Mouse (Mus musculus) frontal cortex, postnatal 10 days (tissue): ENCODE measurements around the gene Tcea3.
A peak's percentile ranks its signal among the peaks of the same experiment; 100 is the strongest.

Experiments
- DNase-seq, 2 experiments: peaks; one replicate each; pipeline ENCODE4 v3.0.0; 2022; ENCODE audit warnings: low spot score in 2 of 2, mixed read lengths in 1 of 2

Tcea3 gene

DNA sequence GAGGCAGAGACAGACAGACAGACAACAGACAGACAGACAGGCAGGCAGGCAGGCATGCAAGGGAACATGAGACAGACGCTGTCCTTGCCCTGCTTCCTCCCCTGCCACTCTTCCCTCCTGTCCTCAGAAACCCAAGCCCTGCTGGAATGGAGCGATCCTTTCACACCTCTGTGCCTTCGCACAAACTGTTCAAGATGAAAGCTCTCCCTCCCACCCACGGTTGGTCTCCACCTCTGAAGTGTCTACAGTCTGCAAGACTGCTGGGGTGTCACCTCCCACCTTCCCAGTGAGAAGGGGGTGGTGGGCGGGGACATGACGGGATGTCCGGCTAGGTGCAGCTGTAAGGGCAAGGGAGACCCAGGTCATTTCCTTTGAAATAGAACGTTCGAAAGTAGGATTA is 34.1 kb downstream of the Tcea3 start:
- peak in 1 of 2 experiments; percentile 57 for DNase-seq

DNA sequence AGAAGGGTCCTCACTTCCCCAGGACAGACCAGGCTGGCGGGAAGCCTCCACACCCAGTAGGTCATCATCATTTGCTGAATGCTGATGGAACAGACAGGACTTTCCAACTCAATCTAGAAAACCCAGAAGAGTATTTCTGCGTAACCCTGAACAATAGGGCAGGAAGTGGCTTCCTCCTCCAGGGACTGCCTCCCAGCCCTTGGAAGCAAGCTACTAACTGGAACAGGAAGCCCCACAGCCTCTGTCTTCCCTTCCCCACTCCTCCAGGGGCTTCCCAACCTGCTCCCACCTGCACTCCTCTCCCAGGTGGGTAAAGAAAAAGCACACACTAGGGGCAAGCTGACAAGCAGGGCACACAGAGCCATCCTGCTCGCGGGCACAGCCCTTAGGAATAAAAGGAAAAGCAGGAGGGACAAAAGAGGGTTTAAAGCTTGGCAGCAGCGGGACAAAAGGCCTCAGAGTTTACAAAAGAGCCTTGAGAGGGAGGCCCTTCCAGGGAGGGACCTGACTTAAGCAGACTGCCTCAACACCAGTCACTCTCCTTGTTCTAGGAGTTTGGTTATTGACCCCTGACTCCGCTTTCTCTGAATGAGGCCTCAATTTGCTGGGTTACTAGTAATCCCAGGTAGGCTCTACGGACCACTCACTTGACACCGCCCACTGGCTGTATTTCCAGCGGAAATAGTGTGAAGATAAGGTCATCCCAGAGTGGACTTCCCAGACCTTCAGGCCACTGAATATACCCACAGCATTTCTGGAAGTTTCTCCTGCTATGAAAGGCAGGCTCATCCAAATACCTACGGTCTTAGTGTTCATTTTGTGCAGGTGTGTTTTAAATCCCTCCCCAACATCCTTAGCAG is 35.3 kb downstream of the Tcea3 start:
- DNase-seq = no peak

DNA sequence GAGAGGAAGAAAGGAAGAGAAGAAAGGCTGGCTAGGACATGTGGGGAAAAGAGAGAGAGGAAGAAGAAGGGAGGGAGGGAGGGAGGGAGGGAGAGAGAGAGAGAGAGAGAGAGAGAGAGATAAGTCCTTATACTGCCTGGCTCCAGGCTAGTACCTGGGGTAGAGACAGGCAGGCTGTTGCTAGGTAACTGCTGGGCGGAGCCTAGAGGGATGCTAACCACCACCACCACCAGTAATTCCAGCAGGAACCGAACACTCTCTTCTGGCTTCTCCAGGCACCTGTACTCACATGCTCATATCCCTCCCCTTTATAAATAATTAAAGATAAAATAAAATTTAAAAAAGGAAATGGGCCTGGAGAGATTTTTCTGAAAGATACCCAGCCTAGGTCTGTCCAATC is 36.3 kb downstream of the Tcea3 start:
- DNase-seq = no peak

DNA sequence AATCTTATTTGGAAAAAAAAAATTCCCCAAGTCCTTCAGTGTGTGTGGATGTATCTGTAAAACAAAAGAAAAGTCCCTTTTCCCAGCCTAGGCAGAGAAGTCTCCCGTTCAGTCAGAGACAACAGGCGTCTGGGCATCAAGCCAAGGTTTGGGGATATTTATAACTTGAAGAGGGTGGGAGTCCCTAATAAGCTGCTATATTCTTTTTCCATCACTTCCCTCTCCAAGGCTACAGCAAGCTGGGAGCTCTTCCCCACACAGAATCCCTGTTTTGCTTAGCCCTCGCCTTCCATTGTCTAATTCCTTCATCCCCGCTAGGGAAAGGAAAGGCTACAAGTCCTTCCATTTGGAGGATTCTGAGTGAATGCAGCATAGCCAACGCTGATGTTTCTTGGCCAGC is 36.9 kb downstream of the Tcea3 start, which contains the start of gene Zfp46:
TSS of gene Zfp46 (plus strand) at position 229 of the 400 bp plus-strand sequence.
- DNase-seq = peak; percentile 76 to 81

DNA sequence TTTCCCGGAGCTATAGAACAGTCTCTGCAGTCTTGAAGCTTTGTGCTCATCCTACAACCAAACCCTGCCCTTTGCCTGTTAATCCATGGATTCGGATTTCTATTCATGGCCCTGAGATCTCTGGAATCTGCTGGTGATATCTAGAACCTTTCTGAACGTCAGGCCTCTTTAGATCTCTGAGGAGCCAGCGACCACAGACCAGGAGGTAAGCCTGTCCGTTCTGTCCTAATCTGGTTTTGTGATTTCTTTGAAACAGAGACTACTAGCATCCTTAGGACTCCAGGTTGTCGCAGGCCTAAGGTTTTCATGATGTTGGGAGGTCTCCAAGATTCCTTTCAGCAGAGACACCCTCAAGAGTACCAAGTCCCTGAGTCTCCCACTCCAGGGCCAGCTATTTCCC is 37.4 kb downstream of the Tcea3 start:
- peak in 1 of 2 experiments; percentile 19 for DNase-seq

DNA sequence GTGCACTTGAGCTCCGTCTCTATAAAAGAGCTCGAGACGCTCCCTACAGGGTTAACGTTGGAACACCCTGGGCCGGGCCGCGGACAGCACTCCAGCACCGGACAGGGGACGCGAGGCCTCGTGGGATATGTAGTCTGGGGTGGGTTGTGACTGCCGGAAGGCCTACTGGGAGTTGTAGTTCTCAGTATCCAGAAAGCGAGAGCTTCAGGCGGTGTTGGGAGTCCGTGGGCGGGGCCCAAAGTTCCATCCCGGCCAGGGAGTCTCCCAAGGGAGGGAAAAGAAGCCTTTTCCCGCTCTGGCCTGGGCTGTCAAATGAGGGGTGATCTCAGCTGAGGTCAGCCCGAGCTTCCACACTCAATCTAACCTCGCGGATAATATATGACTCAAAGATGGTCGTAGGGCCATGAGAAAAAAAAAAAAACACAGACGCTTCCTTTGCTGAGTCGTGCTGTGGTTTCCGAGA is 37.9 kb downstream of the Tcea3 start:
- peak; percentile 92 to 95 for DNase-seq

DNA sequence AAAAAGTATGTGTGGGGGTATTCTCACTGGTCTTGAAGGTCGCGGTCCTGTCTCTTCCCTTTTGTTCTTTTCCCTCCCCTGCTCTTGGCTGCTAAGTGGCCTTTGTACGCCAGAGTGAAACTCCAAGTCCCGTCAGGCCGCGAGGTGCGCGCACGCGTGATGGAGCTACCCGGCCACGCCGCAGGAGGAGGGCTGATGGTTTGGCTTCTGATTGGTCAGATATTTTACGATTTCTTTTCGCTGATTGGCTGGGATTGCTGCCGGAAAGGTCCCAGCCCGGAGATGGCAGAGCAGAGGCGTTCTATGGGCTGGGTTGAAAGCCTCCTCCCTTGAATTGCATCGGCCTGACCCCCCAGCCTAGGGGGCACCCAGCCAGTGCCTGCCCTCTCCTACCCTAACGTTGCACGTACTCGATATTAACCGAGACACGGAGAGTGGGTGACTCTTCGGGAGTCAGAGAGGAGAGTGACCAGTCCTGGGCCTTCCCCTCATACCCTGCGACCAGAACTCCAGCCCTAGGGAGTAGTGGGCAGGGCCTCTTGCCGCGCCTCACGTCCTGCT is 38.4 kb downstream of the Tcea3 start:
- DNase-seq = peak; percentile 94 to 95

DNA sequence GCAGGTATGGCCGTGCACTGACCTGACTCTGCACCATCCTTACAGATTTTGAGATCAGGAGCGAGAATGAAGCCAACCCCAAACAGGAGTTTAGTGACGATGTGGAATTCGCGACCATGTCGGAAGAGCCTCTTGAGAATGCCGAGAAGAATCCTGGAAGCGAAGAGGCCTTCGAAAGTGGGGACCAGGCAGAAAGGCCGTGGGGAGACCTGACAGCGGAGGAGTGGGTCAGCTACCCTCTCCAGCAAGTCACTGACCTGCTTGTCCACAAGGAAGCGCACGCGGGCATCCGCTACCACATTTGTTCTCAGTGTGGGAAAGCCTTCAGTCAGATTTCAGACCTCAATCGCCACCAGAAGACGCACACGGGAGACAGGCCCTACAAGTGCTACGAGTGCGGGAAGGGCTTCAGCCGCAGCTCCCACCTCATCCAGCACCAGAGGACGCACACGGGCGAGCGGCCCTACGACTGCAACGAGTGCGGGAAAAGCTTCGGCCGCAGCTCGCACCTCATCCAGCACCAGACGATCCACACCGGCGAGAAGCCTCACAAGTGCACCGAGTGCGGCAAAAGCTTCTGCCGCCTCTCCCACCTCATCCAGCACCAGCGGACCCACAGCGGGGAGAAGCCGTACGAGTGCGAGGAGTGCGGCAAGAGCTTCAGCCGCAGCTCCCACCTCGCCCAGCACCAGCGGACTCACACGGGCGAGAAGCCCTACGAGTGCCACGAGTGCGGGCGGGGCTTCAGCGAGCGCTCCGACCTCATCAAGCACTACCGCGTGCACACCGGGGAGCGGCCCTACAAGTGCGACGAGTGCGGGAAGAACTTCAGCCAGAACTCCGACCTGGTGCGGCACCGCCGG is 42.6 kb downstream of the Tcea3 start:
- no peak for DNase-seq

DNA sequence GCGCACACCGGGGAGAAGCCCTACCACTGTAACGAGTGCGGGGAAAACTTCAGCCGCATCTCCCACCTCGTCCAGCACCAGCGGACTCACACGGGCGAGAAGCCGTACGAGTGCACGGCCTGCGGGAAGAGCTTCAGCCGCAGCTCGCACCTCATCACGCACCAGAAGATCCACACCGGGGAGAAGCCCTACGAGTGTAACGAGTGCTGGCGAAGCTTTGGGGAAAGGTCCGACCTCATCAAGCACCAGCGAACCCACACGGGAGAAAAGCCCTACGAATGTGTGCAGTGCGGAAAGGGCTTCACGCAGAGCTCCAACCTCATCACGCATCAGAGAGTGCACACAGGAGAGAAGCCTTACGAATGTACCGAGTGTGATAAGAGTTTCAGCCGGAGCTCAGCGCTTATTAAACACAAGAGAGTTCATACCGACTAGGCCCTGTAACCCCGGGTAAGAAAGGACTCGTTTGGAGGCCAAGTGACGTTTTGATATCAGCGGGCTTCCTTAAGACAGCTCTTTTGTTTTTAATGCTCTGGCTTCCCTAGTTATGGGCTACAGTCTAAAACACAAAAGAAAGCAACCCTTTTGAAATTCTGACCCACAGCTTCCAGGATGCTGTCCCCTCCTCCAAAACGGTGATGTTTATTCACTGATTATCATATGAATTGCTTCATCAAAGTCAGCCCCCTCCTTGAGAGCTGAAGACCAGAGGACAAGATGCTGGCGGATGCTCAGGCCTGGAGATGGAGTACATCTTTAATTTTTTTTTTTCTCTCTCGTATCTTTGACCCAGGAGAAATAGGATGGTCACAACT is 43.5 kb downstream of the Tcea3 start:
- no peak for DNase-seq

DNA sequence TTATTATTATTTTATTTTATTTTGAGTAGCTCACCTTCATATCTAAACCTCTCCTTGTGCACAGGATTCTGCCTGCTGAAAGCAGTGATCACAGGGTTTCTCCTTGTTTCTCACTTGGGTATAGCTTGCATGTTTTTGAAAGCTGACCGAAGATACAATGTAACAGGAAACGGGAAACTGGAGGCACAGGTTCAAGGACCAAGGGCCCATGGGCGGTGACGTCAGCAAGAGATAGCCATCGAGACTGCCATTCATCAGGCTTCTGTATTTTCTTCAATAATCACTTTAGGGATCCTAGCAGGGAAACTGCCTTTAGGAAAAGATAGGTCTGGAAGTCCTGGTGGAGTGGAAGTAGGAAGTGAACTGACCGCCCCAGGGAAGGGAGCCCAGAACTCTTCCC is 44.2 kb downstream of the Tcea3 start:
- DNase-seq = no peak

DNA sequence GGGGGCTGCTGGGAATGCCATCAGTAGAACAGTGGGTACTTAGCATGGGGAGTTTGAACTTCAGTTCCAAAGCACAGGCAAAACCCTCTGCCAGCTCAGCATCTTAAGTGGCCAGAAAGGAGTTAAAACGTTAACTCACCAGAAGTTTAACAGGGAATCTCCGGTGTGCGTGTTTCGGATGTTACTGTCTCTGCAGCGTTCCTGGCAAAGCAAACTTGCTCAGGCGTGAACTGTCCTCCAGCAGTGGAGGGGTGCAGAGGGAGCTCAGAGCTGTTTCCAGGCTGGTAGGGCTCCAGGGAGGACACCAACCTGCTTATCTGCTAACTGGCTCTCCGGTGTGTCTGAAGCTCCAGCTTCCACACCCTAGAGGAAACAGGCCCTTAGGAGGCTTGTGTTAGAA is 48.4 kb downstream of the Tcea3 start:
- no peak for DNase-seq

DNA sequence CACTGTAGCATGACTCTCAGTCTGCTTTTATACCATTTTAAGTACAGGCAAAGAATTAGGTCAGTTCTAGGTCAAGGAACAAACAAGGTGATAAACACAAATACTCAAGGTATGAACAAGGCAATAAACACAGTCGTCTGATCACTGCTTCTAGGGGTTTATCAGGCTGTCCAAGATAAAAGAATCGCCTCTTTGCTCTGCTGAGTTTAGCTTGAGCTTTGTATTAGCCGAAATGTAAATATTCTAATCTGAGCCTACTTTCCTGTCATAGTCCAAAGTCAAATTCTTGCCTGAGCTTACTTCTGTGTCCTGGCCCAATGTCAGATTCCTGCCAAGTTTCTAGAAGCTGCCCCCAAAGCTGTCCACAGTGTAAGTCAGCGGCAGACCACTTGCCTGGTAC is 54.9 kb downstream of the Tcea3 start:
- no peak for DNase-seq

DNA sequence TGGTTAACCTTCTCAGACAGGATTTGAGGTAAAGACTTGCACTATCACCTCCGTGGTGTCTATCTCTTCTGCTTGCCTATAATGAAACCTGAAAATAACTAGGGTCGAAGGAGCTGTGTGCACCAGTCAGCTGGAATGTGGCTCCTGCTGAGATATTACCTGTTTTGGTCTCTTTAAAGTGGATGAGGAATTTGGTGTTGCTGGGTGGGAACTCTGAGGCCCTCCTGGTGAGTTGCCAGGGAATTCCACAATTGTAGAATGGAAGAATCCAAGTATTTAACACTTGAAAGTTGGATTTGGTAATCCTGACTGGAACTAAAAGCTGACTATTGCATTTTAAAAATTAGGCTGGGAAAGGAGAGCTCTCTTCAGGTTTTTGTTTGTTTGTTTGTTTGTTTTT is 56.7 kb downstream of the Tcea3 start:
- DNase-seq = no peak

DNA sequence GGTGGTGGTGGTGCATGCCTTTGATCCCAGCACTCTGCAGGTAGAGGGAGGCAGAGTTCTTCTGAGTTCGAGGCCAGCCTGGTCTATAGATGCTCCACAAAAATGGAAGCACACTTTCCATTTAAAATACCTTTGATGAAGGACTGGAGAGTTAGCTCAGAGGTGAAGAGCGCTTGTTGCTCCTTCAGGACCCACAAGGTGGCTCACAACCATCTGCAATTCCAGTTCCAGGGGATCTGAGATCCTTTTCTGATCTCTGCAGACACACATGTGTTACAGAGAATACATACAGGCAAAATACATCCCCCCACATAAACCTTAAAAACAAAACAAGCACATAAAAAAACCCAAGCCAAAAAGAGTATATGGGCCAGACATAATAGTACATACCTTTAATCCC is 60.8 kb downstream of the Tcea3 start:
- no peak for DNase-seq

DNA sequence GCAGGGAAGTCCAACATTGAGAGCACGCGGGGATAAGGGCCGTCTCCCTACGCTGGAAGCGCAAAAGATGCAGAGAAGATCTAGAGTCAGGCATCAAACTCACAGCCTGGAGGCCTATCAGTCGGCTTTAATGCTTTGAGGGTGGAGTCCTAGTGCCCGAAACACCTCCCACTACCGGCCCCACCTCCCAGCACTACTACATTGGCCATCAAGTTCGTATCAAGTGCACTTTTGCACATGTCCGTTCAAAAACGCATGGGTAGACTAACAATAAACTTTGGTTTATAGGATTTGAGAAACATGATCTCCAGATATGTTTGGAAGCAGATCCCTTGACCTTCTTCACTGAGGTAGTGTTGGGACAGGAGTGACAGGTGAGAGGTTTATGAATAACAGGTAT is 62.3 kb downstream of the Tcea3 start:
- no peak for DNase-seq

DNA sequence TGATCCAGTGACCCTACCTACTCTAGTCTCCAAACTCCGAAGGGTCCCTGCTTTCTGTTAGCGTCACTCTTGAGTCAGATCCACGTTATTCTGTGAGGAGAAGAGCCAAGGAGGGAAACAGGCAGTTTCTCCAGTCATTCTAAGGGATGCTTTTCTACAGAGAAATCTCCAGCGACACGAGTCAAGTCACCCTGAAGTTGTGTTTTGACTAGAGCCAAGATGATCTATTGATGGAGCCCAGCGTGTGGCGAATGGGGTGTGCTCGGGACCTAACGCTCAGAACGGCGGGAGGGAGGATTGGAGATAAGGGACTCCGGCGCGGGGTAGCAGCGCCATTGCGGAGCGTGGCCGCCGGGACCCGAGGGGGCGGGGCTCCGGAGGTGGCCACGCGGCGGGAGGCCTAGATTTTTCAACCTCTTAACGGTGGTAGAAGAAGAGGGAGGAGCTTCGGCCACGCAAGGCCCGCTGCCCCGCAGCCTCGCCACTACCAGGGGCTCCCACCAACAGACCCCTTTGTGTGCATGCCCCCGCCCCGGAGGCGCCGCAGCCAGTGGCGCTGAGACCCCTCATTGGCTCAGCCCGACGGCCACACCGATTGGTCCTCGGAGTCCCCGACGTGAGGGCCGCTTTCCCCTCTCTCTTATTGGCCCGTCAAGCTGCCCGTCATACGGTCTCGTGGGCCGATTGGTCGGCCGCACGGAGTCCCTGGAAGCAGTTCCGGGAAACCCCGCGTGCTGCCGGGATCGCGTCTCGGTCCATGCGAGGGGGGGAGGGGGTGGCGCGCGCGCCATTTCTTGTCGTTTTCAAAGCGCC is 62.9 kb downstream of the Tcea3 start, which contains the start of gene Hnrnpr:
TSS of gene Hnrnpr (plus strand) at position 714 of the 813 bp plus-strand sequence.
- DNase-seq = peak; percentile 98 to 99

DNA sequence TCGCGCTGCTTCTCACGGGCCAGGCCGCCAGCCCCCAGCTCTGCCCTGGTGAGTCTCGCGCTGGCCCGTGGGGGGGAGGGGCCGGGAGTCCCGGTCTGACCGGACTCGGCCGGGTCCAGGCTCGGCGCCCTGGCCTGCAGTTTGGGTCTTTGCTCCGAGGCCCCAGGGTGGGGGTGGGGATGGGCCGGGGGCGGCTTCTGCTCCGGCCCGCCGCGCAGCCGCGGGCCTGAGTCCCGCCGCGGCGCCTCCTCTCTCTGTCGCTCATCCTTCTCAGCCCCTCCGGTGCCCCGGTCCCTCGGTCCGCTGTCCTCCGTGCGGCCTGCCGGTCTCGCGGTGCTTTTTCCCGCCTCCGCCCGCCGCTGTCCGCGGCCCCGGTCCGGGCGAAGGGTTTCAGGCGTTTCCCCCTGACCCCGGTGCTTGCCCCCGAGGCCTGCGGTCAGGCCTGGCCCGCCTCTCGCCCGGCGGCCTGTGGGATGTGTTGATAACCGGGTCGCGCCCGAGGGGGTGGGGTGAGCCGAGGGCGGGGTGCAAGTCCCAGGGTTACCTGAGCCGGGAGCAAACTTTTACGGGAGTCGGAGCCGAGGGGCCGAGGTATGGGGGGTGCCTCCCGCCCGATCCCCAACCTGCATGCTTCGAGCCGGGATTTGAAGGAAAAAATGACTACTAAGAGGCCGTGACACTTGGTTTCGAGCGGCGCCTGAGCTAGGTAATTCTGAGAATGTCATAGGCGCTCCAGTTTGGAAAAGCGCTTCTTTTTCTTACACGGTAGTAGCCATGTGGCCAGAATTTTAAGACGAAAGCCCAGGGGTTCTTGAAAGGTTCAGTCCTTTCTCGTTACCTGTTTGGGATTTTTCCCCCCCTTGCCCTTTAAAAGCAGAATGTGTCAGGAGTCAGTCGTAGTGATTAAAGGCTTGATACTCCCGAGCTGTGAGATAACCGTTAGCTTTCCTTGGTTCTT is 63.8 kb downstream of the Tcea3 start:
- DNase-seq = peak; percentile 50 to 53

DNA sequence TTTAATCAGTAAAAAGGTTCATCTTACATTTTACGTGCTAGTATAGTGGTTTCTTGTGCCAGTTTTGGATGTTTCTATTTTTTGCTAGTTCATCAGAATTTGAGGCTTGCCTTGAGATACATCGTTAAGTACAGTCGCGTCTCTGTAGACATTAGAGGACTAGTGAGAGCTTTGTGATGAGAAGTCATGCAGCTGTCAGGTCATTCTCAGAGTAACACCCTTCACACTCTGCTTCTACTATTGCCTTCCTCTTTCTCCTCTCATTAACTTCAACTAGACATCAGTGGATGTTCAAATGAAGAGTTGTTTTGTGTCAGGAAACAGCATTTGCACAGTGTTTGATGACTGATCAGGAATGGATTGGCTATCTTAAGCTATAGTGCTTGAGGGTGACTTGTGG is 65.1 kb downstream of the Tcea3 start:
- DNase-seq = no peak

DNA sequence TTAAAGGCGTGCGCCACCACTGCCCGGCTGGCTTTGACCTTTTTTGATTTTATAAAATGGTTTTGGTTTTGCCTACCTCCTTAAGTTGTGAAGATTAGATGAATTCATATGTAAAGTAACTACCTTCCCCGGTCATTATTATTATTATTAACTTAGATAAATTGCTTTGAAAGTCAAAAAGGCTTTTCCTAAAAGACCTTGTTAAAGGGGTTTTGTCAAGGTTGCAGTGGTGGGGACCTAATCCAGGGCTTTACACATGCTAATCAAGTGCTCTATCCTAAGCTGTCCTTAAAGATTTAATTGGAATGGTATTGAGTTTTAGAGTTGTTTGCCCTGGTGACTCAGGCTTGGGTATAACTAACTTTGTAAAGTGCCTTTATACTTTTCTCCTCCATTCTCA is 70.1 kb downstream of the Tcea3 start:
- DNase-seq = no peak
